Mouse (Mus musculus) adrenal gland, adult 8-10 months (tissue): ENCODE measurements at regions not wholly inside any gene's neighbourhood (a gene's known extent, or its start where the extent isn't known, plus 50 kb on each side); places are given as distances from the start of the nearest gene placed in this dataset.

ENCODE experiments used
- DNase-seq: peaks from one replicate; pipeline ENCODE4 v3.0.0; 2022

- DNase-seq: no peak
Measured at GRCm38 (mm10) chr11:117589422-117589821, 64.7 kb upstream of the Tnrc6c start.

DNA sequence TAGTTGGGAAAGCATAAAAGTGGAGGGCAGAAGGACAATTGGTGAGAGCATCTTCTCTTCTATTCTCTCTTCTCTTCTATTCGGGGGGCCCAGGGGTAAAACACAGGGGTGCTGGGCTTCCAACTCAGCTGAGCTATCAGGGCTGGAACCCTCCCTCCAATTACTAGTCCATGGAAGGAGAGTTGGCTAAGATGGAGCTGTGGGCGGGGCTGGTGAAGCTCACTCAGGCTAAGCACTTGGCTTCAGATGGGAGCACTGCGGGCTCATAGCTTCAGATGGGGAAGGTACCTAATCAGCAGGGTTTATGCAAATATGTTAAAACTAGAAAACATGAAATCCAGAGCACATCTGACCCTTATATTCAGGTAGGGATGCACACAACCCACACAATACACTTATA is 61.5 kb upstream of the Tnrc6c start:
- DNase-seq: no peak

GRCm38 (mm10) chr11:117596201-117596600 is 57.9 kb upstream of the Tnrc6c start:
- DNase-seq: no peak

GRCm38 (mm10) chr11:117597754-117598153 is 56.3 kb upstream of the Tnrc6c start:
- no peak for DNase-seq

DNA sequence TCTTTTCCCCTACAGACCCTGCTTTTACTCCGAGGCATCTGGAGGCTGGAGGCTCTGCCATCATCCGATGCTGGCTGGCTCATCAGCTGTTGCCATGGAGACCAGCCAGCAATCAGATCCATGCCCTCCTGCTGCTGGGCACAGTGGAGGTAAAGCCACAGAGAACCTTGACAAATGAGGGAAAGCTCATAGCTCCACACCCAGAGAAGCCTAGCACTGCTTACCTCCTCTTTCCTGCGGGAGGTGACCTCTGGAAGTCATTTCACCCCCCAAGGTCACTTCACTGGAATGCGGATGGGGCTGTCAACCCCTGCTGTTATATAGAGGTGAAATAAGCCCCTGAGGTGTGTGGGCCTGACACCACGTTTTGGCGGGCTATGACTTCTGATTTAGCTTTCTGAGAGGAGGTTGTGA is 55.9 kb upstream of the Tnrc6c start:
- no peak for DNase-seq

DNA sequence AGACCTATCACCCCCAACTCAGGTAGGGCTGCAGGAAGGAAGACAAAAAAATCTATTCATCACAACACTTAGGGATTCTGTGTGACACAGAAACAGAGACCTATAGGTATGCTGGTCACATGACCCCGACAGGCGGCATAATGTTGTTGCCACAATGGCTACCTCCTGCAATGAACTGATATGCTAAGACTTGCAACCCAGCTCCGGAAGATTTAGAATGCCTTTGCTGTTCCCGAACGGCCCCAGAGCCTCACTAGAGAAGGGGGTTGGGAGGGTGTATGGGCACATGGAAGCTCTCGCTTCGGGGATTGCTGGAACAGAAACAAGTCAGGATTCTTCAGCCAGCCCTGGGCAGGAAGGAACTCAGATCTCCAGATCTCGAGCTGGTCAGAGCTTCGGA is 55.5 kb upstream of the Tnrc6c start:
- no peak for DNase-seq

- DNase-seq: no peak
Measured at GRCm38 (mm10) chr11:117599049-117599787, 54.9 kb upstream of the Tnrc6c start.

DNA sequence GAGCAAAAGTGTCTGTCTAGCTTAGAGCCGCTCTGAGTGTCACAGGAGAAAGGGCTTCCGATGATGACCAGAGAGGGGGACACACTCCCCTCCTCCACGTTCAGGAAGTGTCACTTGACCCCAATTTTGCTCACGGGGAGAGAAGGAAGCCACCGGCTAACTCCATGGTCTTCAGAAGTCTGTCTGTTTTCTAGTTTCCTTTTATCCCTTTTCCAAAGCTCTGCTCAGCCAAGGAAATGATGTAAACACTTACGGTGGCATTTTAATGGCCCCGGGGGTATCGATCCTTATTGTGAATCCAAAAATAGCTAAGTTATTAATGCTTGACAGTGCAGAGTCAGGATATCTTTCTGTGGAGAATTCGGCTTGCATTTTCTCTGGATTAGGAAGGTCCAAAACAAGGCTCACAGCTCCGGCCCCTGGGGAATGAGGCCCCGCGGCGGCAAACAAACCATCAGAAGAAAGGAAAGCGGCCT is 54.3 kb upstream of the Tnrc6c start:
- no peak for DNase-seq

DNA sequence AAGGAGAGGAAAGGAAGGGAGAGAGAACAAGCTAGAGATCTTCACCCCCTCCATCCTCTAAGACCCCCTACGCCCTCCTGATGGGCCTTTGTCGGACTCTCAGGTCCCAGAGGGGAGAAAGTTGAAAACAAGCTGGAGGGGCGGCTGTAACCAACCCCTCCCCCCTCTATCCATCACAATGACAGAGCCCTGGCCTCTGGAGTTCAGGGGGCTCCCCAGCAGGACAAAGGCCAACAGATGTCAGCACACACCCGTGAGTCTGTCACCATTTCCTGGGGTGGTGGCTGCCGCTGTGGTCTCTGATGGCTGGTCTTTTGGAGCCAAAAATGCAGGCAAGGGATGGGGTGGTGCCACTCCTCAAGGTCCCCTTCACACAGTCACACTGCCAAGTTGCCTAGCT is 52.9 kb upstream of the Tnrc6c start:
- no peak for DNase-seq

DNA sequence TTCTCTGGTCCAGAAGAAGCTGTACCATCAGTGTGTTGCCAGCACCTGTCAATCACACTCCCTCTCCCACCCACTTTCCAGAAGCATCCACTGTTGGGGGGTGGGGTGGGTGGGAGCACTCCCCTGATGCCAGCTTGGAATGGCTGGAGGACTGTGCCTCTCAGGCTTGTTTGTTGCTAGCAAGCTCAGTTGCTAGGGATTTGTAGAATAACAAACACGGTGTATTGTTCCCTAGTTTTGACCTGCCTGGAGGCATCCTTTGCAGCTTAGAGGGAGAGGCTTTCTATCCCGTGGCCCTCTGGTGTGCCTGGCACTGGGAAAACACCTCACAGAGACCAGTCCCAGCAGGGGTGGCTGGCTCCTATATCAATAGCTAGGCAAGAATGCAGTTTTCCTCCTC is 50.1 kb upstream of the Tnrc6c start:
- DNase-seq: no peak
